19 mouse cellular contexts compared by ENCODE assay signal in genomic region chr4:53174906-53175305, GRCm38 (mm10).
"Had no signal": no experiment of that assay in that cellular context is flagged by ENCODE, and none has a peak within 500 bp of the region (broad histone marks: within the 10 kb centered on the region; RNA-seq: fewer than 3 reads in every experiment).

No protein-coding gene starts in this region.

- DNase-seq: lung, adult 18-20 months; lung, postnatal 4 days; midbrain, embryonic 14.5 days; retina, postnatal 1 day; right cerebral cortex, adult 18-20 months; right cerebral cortex, postnatal 25 days; right cerebral cortex, postnatal 4 days; spleen, adult 18-20 months; thymus, adult 18-20 months; thymus, postnatal 14 days; thymus, postnatal 4 days had no signal

- H3K36me3 ChIP-seq: liver, embryonic 12.5 days; midbrain, embryonic 10.5 days; midbrain, embryonic 12.5 days; neural tube, embryonic 13.5 days; neural tube, embryonic 15.5 days had no signal

- H3K4me2 ChIP-seq: liver, embryonic 12.5 days; midbrain, embryonic 12.5 days; neural tube, embryonic 13.5 days; neural tube, embryonic 15.5 days had no signal

- H3K9ac ChIP-seq: liver, embryonic 12.5 days; liver, embryonic 14.5 days; midbrain, embryonic 12.5 days; neural tube, embryonic 13.5 days; neural tube, embryonic 15.5 days had no signal

- H3K27me3 ChIP-seq: liver, embryonic 12.5 days; midbrain, embryonic 12.5 days; neural tube, embryonic 13.5 days; neural tube, embryonic 15.5 days had no signal

- H3K27ac ChIP-seq: liver, embryonic 12.5 days; liver, embryonic 14.5 days; midbrain, embryonic 10.5 days; midbrain, embryonic 12.5 days; neural tube, embryonic 13.5 days; neural tube, embryonic 15.5 days had no signal

- H3K4me1 ChIP-seq: liver, embryonic 12.5 days; midbrain, embryonic 10.5 days; midbrain, embryonic 12.5 days; neural tube, embryonic 15.5 days had no signal

- H3K9me3 ChIP-seq: liver, embryonic 12.5 days; midbrain, embryonic 10.5 days; midbrain, embryonic 12.5 days; neural tube, embryonic 13.5 days; neural tube, embryonic 15.5 days had no signal

- H3K4me3 ChIP-seq: liver, embryonic 12.5 days; midbrain, embryonic 10.5 days; midbrain, embryonic 12.5 days; myocyte; neural tube, embryonic 13.5 days; neural tube, embryonic 15.5 days had no signal

- ATAC-seq: liver, embryonic 12.5 days; midbrain, embryonic 16.5 days had no signal
